Mouse (Mus musculus) 3134 (cell line): ENCODE measurements at regions not wholly inside any gene's neighbourhood (a gene's known extent, or its start where the extent isn't known, plus 50 kb on each side); places are given as distances from the start of the nearest gene placed in this dataset.

Experiments used
- DNase-seq: peaks from one replicate; pipeline ENCODE4 v3.0.0-alpha.2; 2011; ENCODE audit warnings: low spot score; ENCODE audit not compliant: insufficient read length; ENCODE audit errors: extremely low read depth

- DNase-seq: no peak
Observed at GRCm38 (mm10) chr2:166332748-166333417, 177.4 kb upstream of the Sulf2 start.

DNA sequence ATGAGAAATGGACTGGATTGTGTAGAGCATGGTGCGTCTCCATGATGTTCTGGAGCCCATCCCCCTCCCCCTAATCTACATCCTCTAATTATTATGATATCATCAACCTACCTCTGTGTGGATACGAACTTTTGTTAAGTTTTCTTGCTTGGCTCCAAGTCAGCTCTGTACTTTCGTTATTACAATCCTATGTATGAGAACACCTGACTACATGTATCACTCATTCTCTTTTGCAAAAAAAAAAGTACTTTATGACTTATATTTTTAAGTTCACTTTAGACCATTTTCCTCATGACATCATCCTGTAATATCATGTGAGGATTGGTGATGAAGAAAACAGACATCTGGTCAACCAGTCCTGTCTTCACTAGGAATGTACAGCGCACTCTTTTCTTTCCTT lies 175.7 kb upstream of the Sulf2 start:
- no peak for DNase-seq

GRCm38 (mm10) chr2:166330364-166330763 lies 174.9 kb upstream of the Sulf2 start:
- DNase-seq: no peak

- DNase-seq: no peak
Observed at GRCm38 (mm10) chr2:166329556-166330340, 174.3 kb upstream of the Sulf2 start.

- no peak for DNase-seq
Observed at GRCm38 (mm10) chr2:166326932-166327331, 171.5 kb upstream of the Sulf2 start.

GRCm38 (mm10) chr2:166324954-166325353 lies 169.5 kb upstream of the Sulf2 start:
- DNase-seq: no peak

GRCm38 (mm10) chr2:166324439-166324838 lies 169.0 kb upstream of the Sulf2 start:
- no peak for DNase-seq

- no peak for DNase-seq
Observed at GRCm38 (mm10) chr2:166322668-166323043, 167.2 kb upstream of the Sulf2 start.

DNA sequence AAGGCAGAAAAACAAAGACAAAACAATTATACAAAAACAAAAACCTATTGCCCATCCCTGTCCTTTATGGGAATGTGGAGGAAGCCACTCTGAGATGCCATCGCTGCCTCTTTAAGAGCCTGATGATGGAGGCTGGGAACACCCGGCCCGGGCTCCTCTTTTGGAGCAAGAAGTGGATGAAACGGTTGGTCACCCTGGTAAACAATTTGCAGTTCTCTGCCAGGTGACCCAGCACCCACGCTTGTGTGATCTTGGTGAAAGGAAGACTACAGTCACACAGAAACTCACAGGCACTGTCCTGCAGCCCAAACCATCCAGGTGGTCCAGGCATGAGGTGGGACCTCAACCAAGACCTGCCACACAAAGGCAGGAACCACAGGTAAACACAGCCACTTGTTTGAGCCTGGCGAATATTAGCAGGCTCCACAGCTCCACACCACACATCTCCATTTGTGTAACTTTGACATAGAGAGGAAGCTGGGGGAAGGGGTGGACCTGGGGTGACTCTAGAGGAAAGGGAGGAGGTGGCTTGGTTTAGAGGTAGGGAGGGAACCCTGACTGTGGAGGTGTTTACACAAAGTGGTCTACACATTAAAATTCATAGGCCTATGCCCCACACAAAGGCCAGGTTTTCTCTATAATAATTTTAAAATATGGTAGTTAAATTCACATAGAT lies 166.7 kb upstream of the Sulf2 start:
- DNase-seq: no peak

GRCm38 (mm10) chr2:166316409-166316916 lies 161.0 kb upstream of the Sulf2 start:
- no peak for DNase-seq

GRCm38 (mm10) chr2:166310438-166310837 lies 155.0 kb upstream of the Sulf2 start:
- DNase-seq: no peak

DNA sequence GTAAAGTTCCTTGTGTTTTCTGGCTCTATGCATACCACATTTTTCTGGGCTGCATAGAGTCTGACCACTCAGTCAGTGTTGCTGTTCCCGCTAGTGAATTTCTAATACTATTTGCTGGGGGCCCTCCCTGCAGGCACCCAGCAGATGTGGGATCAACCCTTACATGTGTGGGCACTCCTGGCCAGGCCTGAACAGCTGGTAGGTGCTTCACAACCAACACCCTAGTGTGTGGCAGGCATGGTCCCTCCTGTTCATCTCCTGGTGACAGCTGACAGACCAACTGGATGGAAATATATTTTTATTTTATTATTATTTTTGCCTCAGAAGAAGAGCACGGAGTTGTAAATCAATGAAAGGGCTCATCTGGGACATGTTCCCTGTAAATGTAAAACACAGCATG lies 154.4 kb upstream of the Sulf2 start:
- no peak for DNase-seq

- no peak for DNase-seq
Observed at GRCm38 (mm10) chr2:166307551-166307950, 152.1 kb upstream of the Sulf2 start.

- DNase-seq: no peak
Observed at GRCm38 (mm10) chr2:166305044-166306002, 149.9 kb upstream of the Sulf2 start.

DNA sequence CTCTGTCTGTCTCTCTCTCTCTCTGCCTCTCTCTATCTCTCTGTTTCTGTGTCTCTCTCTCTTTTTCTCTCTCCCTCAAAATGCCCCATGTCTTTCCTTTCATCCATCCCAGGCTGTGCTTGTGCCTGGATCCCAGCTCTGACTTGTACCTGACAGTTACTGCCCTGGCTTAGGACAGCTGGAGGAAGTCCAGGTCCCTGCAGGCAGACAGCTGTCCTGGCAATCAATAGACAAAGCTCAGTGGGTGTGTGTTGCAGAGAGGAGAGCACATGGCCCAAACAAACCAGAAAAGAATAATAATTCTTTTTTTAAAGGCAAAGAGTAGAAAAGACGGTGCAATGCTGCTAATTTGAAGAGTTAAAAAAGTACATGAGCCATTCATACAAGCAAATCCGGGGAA lies 148.4 kb upstream of the Sulf2 start:
- no peak for DNase-seq

DNA sequence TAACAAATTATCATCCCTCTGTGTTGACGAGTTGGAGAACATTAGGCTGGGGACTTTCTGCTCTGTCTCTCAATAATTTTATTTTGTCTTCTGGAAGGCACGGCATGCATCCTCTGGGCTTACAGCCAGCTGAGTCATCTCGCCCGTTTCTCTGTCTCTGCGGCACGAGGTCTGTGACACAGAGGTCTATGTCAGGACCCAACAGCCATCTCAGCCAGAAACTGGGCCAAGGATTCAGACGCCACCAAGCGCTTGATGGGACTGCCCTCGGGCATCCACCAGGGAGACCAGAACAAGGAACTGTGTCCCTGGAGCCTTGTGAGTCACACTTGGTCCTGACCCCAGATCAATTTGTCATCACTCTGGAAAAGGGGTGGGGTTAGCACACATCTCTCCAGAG lies 145.7 kb upstream of the Sulf2 start:
- peak; percentile 88 for DNase-seq

- DNase-seq: no peak
Observed at GRCm38 (mm10) chr2:166294672-166295071, 139.2 kb upstream of the Sulf2 start.

GRCm38 (mm10) chr2:166292987-166293386 lies 137.5 kb upstream of the Sulf2 start:
- DNase-seq: no peak

DNA sequence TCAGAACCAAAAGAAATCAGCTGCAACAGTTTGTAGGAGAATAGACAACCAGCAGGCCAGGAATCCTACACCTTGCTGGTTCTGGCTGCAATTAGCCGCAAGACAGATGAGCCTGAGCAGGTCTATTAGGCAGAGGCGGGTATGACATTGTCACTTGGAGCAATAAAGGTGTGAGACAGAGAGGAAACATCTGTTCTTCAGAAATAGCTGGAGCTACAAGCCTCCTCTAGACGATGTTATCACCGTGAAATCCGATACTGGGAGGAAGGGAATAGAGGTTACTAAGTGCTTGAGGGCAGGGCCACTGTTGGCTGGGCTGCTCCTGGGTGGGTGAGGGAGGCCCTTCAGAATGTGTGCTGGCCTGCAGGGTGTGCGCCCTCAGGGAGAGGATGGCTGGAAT lies 135.8 kb upstream of the Sulf2 start:
- peak; percentile 36 for DNase-seq

DNA sequence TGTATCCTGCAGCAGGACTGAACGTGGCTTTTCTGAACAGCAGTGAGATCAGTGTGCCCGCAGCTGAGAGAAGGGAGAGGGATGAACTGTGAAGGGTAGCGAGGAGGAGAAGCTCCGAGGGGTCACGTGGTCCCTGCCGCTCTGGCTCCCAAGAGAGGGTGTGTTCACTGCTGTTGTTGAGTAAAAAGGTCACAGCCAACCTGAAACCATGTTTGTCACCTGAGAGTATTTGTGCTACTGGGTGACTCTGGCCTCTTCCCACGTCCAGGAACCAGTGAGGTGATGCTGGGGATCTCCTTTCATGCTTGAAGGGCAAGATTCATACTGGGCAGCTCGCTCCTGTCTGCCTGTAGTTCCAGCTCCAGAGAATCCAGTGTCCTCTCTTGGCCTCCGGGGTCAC lies 135.4 kb upstream of the Sulf2 start:
- no peak for DNase-seq
